Mouse (Mus musculus) megakaryocyte, embryonic 14.5 days (primary cell): Measurements from ENCODE around the gene Plcb2.

ENCODE experiments used
- FLI1 ChIP-seq: IDR thresholded peaks from 2 replicates; pipeline ENCODE4 v1.6.1; 2012; ENCODE audit warnings: low read length, inconsistent platforms, mixed read lengths
- GATA1 ChIP-seq: IDR thresholded peaks from 3 replicates; pipeline ENCODE4 v1.6.1; 2012; ENCODE audit warnings: mixed read lengths, low read length, inconsistent platforms, borderline replicate concordance

DNA sequence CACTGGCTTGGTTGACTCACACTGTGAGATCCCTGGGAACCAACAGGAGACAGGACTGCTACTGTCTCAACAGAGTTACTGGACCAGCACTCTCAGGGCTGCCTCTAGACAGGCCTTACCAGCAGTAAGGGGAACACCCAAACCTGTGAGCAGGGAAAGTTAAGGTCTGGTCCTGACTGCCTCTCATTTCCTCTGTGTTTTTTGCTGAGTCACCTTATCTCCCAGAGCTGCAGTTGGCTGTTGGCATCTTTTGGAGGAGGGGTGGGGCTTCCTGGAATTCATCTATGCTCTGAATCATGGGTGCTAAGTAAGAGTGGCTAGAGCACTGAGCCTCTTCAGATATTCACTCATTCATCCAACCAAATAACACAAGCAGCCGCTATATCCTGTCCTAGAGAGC lies 69.2 kb downstream of the Plcb2 start:
- no peak for TF ChIP-seq GATA1
- TF ChIP-seq FLI1, result no peak
